ENCODE assay signal across 8 mouse cellular contexts in genomic region chr2:156547123-156547891, GRCm38 (mm10). TPM values are rescaled to one million over a fixed set of nuclear protein-coding genes. Genes with fewer than 3 reads are reported as not detected.
DNase-seq lines count a peak whose midpoint lies in the region; ATAC-seq and TF ChIP-seq lines count a peak whose summit lies in the region.

Gene Aar2 (plus strand): TSS chr2:156547584.

- peaks cover 8% of the 10 kb centered on the region for H3K36me3 ChIP-seq in lung, postnatal 0 days (ENCODE audit: insufficient read depth, low read length)

- peak within 1 kb of the TSS; percentile 61 for H3K4me2 ChIP-seq in lung, postnatal 0 days (replicated peaks; ENCODE audit: low read depth, low read length)

- peak within 1 kb of the TSS; percentile 78 for H3K27ac ChIP-seq in lung, postnatal 0 days (ENCODE audit: low read length)

- peak within 1 kb of the TSS; percentile 79 for H3K9ac ChIP-seq in lung, postnatal 0 days (replicated peaks; ENCODE audit: low read depth)

- no peak for TF ChIP-seq EP300 in lung, postnatal 0 days (IDR thresholded peaks at IDR 0.05)

- 5% methylated on average over 39 of the region's 39 CpGs for WGBS in lung, postnatal 0 days

- ATAC-seq in hematopoietic stem cell, adult 5-6 weeks (replicated peaks in 1 of 2; ENCODE audit: insufficient read depth in 1 of 2, low FRiP score in 2 of 2, low TSS enrichment in 1 of 2, low read depth in 1 of 2, poor library complexity in 2 of 2, severe bottlenecking in 2 of 2), result peak; percentile 72 to 91
- ATAC-seq in lung, postnatal 0 days, result peak; percentile 79

- peak within 1 kb of the TSS; percentile 70 for H3K4me3 ChIP-seq in lung, postnatal 0 days (ENCODE audit: low read depth, low read length)

- DNase-seq in MEL-GATA-1-ER (ENCODE audit: extremely low read depth, low read depth), result peak; percentile 79
- peak; percentile 85 for DNase-seq in cerebellum, adult 8-10 months
- peak; percentile 87 for DNase-seq in forelimb bud, embryonic 11.5 days (ENCODE audit: low read depth, low spot score)
- DNase-seq in layer of hippocampus, adult 9-10 months (ENCODE audit: low spot score), result peak; percentile 32
- DNase-seq in lung, postnatal 0 days (ENCODE audit: low spot score), result peak; percentile 73
- peak; percentile 79 for DNase-seq in ovary, postnatal 14 days (ENCODE audit: low spot score)
- DNase-seq in thymus, postnatal 25 days, result peak; percentile 87

- TF ChIP-seq CTCF in lung, postnatal 0 days (IDR thresholded peaks at IDR 0.05), result no peak

- H3K27me3 ChIP-seq in lung, postnatal 0 days (replicated peaks; ENCODE audit: insufficient read depth, low read length), result no peaks in the 10 kb centered on the region

- no peaks in the 10 kb centered on the region for H3K9me3 ChIP-seq in lung, postnatal 0 days (ENCODE audit: low read length)

- peaks cover 5% of the 10 kb centered on the region; the same call in 1 of the 2 replicates for H3K4me1 ChIP-seq in lung, postnatal 0 days (ENCODE audit: insufficient read depth, low read depth, low read length)

RNA-seq across cellular contexts. Expression of gene Aar2, which starts in this region (rescaled TPM):
- total RNA-seq in hematopoietic stem cell, adult 5-6 weeks (2017), result 10.4 and 10.6 TPM in 2 replicates
- polyA plus RNA-seq in lung, postnatal 0 days (2015; fragmentation: Nextera tagmentation; extraction: Ambion mirVana), result 21.8 and 23.7 TPM in 2 replicates

Comparison
In these comparisons a context has a peak if more than half of its experiments do, and no peak if none do; other contexts are left out.
1. Peak in every context shown above with its lines: DNase-seq, ATAC-seq, H3K4me3 ChIP-seq and H3K27ac ChIP-seq.
2. DNase-seq: peak in every context shown above with its lines; median percentile 87 in forelimb bud, embryonic 11.5 days; 87 in thymus, postnatal 25 days; 85 in cerebellum, adult 8-10 months; 79 in MEL-GATA-1-ER; 79 in ovary, postnatal 14 days; 73 in lung, postnatal 0 days; 32 in layer of hippocampus, adult 9-10 months.